Mouse (Mus musculus) adrenal gland, postnatal 0 days (tissue): ENCODE measurements around the gene Copb2. TPM values are rescaled to one million over a fixed set of nuclear protein-coding genes. Genes with fewer than 3 reads are reported as not detected.

Source experiments
- polyA plus RNA-seq: library from polyadenylated mRNA; unstranded; fragments of >200 nt; fragmentation: Nextera tagmentation; extraction: Ambion mirVana; gene quantifications from 2 replicates; pipeline ENCODE4 v1.2.1, GENCODE M21; 2015

The Copb2 gene
- 109 and 122 TPM in 2 replicates for polyA plus RNA-seq

GRCm38 (mm10) chr9:98563137-98564126 lies at the start of gene Copb2:
Gene Copb2, plus strand, starts transcription at chr9:98563721.

GRCm38 (mm10) chr9:98601156-98601836 lies 37.8 kb downstream of the Copb2 start, which contains the start of gene Mrps22:
Gene Mrps22, minus strand, starts transcription at chr9:98601660.

Other genes with a start within 250 kb of the Copb2 start
- 57.6 and 102 TPM in 2 replicates for gene Rbp1, start 140.8 kb upstream of the Copb2 start, polyA plus RNA-seq
- gene Rbp2, start 77.6 kb upstream of the Copb2 start, polyA plus RNA-seq, result 3.9 and 24.5 TPM in 2 replicates
- gene Mrps22, start 37.9 kb downstream of the Copb2 start, polyA plus RNA-seq, result 79.3 and 85.2 TPM in 2 replicates